Mouse (Mus musculus): ENCODE data around the gene Fam71b. TPM values are rescaled to one million over a fixed set of nuclear protein-coding genes. Genes with fewer than 3 reads are reported as not detected.

The Fam71b gene
- total and polyA plus RNA-seq, 3 experiments, result not detected

GRCm38 (mm10) chr11:46435363-46435762, 39.0 kb downstream of the Fam71b start:
- Histone ChIP-seq H3K4me1 (ENCODE audit: control insufficient read depth in 1 of 2, insufficient read depth in 2 of 2, low read length in 2 of 2) (peaks cover 26 to 28% of the 10 kb centered on the region in 2 experiments), H3K27ac (ENCODE audit: control insufficient read depth, low read depth, low read length) (peak overlapping the region; percentile 51), H3K27me3 (ENCODE audit: control insufficient read depth in 1 of 2, insufficient read depth in 2 of 2, low read length in 2 of 2) (no peaks in the 10 kb centered on the region), H3K9ac (ENCODE audit: control insufficient read depth, low read depth, low read length, poor library complexity, severe bottlenecking) (no peak overlapping the region), H3K4me3 (ENCODE audit: control insufficient read depth in 1 of 2, insufficient read depth in 1 of 2, low read depth in 2 of 2, low read length in 2 of 2) (peak overlapping the region in 1 of 2 experiments; percentile 65; a peak in 1 of 4 replicates), H3K9me3 (replicated peaks; ENCODE audit: insufficient read depth, low read length) (no peaks in the 10 kb centered on the region), H3K79me2 (ENCODE audit: control insufficient read depth, insufficient read depth, low read length, poor library complexity) (peaks cover 24% of the 10 kb centered on the region), H3K36me3 (ENCODE audit: control insufficient read depth in 1 of 2, insufficient read depth in 2 of 2, low read length in 2 of 2) (peaks cover 7 to 36% of the 10 kb centered on the region in 2 experiments)
- DNase-seq (ENCODE audit: low read depth, low spot score), result peak; percentile 54
- TF ChIP-seq ZKSCAN1 (IDR thresholded peaks at IDR 0.05; ENCODE audit: low read depth, low read length) (no peak), TBP (IDR thresholded peaks at IDR 0.05; ENCODE audit: low read depth, low read length) (peak; percentile 33; the same call in 1 of the 2 replicates), NELFE (IDR thresholded peaks at IDR 0.05; ENCODE audit: low read depth, low read length) (no peak), RCOR1 (IDR thresholded peaks at IDR 0.05; ENCODE audit: low read depth, low read length) (peak; percentile 69; the same call in 1 of the 2 replicates), CHD2 (IDR thresholded peaks at IDR 0.05; ENCODE audit: low read length) (no peak), CTCF (IDR thresholded peaks at IDR 0.05 in 2 of 3, conservative IDR thresholded peaks at IDR 0.05 in 1 of 3; ENCODE audit: control insufficient read depth in 1 of 3, insufficient read depth in 1 of 3, low read depth in 2 of 3, low read length in 3 of 3, poor library complexity in 1 of 3, severe bottlenecking in 1 of 3) (no peak), RAD21 (IDR thresholded peaks at IDR 0.05; ENCODE audit: low read depth, low read length) (no peak), TCF12 (IDR thresholded peaks at IDR 0.05; ENCODE audit: low read depth, low read length) (peak; percentile 84), ETS1 (IDR thresholded peaks at IDR 0.05; ENCODE audit: low read depth, low read length) (peak; percentile 70), CHD1 (IDR thresholded peaks at IDR 0.05; ENCODE audit: low read depth, low read length) (0 out of 2 replicates have a peak, but pooled peaks have one; percentile 2), TAL1 (IDR thresholded peaks at IDR 0.05; ENCODE audit: low read length) (peak; percentile 35), MYB (IDR thresholded peaks at IDR 0.05; ENCODE audit: low read depth, low read length) (peak; percentile 32; the same call in 1 of the 2 replicates), USF2 (IDR thresholded peaks at IDR 0.05; ENCODE audit: borderline replicate concordance in 1 of 2, insufficient read depth in 1 of 2, low read depth in 1 of 2, low read length in 2 of 2) (no peak), EP300 (IDR thresholded peaks at IDR 0.05; ENCODE audit: low read depth in 1 of 2, low read length in 2 of 2) (peak; percentile 81 to 86), MYC (IDR thresholded peaks at IDR 0.05; ENCODE audit: low read depth, low read length) (peak; percentile 27; the same call in 1 of the 2 replicates), MAX (IDR thresholded peaks at IDR 0.05; ENCODE audit: low read length) (no peak), GATA1 (IDR thresholded peaks at IDR 0.05; ENCODE audit: low read depth, low read length) (peak; percentile 84)

GRCm38 (mm10) chr11:46436760-46437458, 40.5 kb downstream of the Fam71b start, which contains the start of gene Med7:
Gene Med7, plus strand, starts transcription at chr11:46436925.
- Histone ChIP-seq H3K4me3 (ENCODE audit: control insufficient read depth in 1 of 2, insufficient read depth in 1 of 2, low read depth in 2 of 2, low read length in 2 of 2) (peak within 1 kb of the TSS; percentile 65 to 99), H3K9me3 (replicated peaks; ENCODE audit: insufficient read depth, low read length) (no peaks in the 10 kb centered on the region), H3K9ac (ENCODE audit: control insufficient read depth, low read depth, low read length, poor library complexity, severe bottlenecking) (peak within 1 kb of the TSS; percentile 99), H3K79me2 (ENCODE audit: control insufficient read depth, insufficient read depth, low read length, poor library complexity) (peaks cover 28% of the 10 kb centered on the region), H3K27me3 (ENCODE audit: control insufficient read depth in 1 of 2, insufficient read depth in 2 of 2, low read length in 2 of 2) (no peaks in the 10 kb centered on the region), H3K36me3 (ENCODE audit: control insufficient read depth in 1 of 2, insufficient read depth in 2 of 2, low read length in 2 of 2) (peaks cover 14 to 48% of the 10 kb centered on the region in 2 experiments), H3K4me1 (ENCODE audit: control insufficient read depth in 1 of 2, insufficient read depth in 2 of 2, low read length in 2 of 2) (peaks cover 33 to 40% of the 10 kb centered on the region in 2 experiments), H3K27ac (ENCODE audit: control insufficient read depth, low read depth, low read length) (peak within 1 kb of the TSS; percentile 92)
- peak; percentile 100 for DNase-seq (ENCODE audit: low read depth, low spot score)
- TF ChIP-seq GABPA (IDR thresholded peaks at IDR 0.05; ENCODE audit: low read depth, low read length) (no peak), JUND (IDR thresholded peaks at IDR 0.05; ENCODE audit: low read depth, low read length) (no peak), E2F4 (IDR thresholded peaks at IDR 0.05; ENCODE audit: borderline replicate concordance, low read depth, low read length) (no peak), TBP (IDR thresholded peaks at IDR 0.05; ENCODE audit: low read depth, low read length) (peak; percentile 93), KAT2A (conservative IDR thresholded peaks at IDR 0.05; ENCODE audit: low read depth, low read length) (peak; percentile 55; the same call in 1 of the 2 replicates), POLR2AphosphoS2 (IDR thresholded peaks at IDR 0.05; ENCODE audit: low read length) (no peak), POLR2AphosphoS5 (IDR thresholded peaks at IDR 0.05; ENCODE audit: borderline replicate concordance, low read depth, low read length) (no peak), HCFC1 (IDR thresholded peaks at IDR 0.05; ENCODE audit: low read depth, low read length) (peak; percentile 86), MXI1 (IDR thresholded peaks at IDR 0.05; ENCODE audit: low read depth, low read length) (peak; percentile 39), MAZ (IDR thresholded peaks at IDR 0.05; ENCODE audit: low read depth, low read length) (peak; percentile 41), POLR2A (IDR thresholded peaks at IDR 0.05; ENCODE audit: control insufficient read depth in 1 of 2, insufficient read depth in 1 of 2, low read depth in 1 of 2, low read length in 2 of 2, poor library complexity in 1 of 2) (peak; percentile 88 to 92), MYC (IDR thresholded peaks at IDR 0.05; ENCODE audit: low read depth, low read length) (peak; percentile 72; the same call in 1 of the 2 replicates), NELFE (IDR thresholded peaks at IDR 0.05; ENCODE audit: low read depth, low read length) (peak; percentile 91), MAFK (IDR thresholded peaks at IDR 0.05; ENCODE audit: borderline replicate concordance, low read depth, low read length) (no peak), ZNF384 (IDR thresholded peaks at IDR 0.05; ENCODE audit: low read depth, low read length) (0 out of 2 replicates have a peak, but pooled peaks have one; percentile 6), BHLHE40 (IDR thresholded peaks at IDR 0.05; ENCODE audit: borderline replicate concordance, low read depth, low read length) (0 out of 2 replicates have a peak, but pooled peaks have one; percentile 6), ZMIZ1 (IDR thresholded peaks at IDR 0.05; ENCODE audit: low read depth, low read length) (peak; percentile 85)
